Comparison of ENCODE assay signal across 8 mouse cellular contexts in genomic region chr11:26385971-26386370, GRCm38 (mm10). TPM values are rescaled to one million over a fixed set of nuclear protein-coding genes. Genes with fewer than 3 reads are reported as not detected.
DNase-seq lines count a peak whose midpoint lies in the region; ATAC-seq lines count a peak whose summit lies in the region.

Fancl (plus strand) TSS chr11:26386135.

- no peaks in the 10 kb centered on the region for H3K9me3 ChIP-seq in kidney, embryonic 15.5 days (replicated peaks)
- no peaks in the 10 kb centered on the region for H3K9me3 ChIP-seq in forebrain, embryonic 16.5 days (ENCODE audit: control insufficient read depth, low read length)
- no peaks in the 10 kb centered on the region for H3K9me3 ChIP-seq in liver, embryonic 16.5 days (replicated peaks; ENCODE audit: control insufficient read depth, low read length)

- ATAC-seq in kidney, embryonic 15.5 days (replicated peaks; ENCODE audit: low FRiP score) = no peak
- no peak for ATAC-seq in activated CD4-positive, CD25-positive, alpha-beta regulatory T cell, adult 4 months
- ATAC-seq in forebrain, embryonic 16.5 days = no peak
- ATAC-seq in liver, embryonic 16.5 days (ENCODE audit: low read depth) = no peak

- peaks cover 5% of the 10 kb centered on the region for H3K4me1 ChIP-seq in kidney, embryonic 15.5 days
- peaks cover 4% of the 10 kb centered on the region; the same call in 1 of the 2 replicates for H3K4me1 ChIP-seq in forebrain, embryonic 16.5 days (replicated peaks; ENCODE audit: control insufficient read depth, insufficient read depth, low read length)
- peaks cover 3% of the 10 kb centered on the region for H3K4me1 ChIP-seq in liver, embryonic 16.5 days (ENCODE audit: control insufficient read depth, low read depth, low read length)

- H3K4me2 ChIP-seq in kidney, embryonic 15.5 days = peak within 1 kb of the TSS; percentile 67
- H3K4me2 ChIP-seq in forebrain, embryonic 16.5 days (ENCODE audit: low read length) = peak within 1 kb of the TSS; percentile 63
- H3K4me2 ChIP-seq in liver, embryonic 16.5 days (ENCODE audit: low read depth, low read length) = peak within 1 kb of the TSS; percentile 80

- DNase-seq in kidney, adult 11 months = no peak
- DNase-seq in frontal cortex, postnatal 10 days (ENCODE audit: low spot score in 2 of 2) = no peak
- no peak for DNase-seq in thymus, postnatal 4 days
- no peak for DNase-seq in urinary bladder, adult 2 months (ENCODE audit: low spot score)

- peak within 1 kb of the TSS; percentile 78 for H3K9ac ChIP-seq in kidney, embryonic 15.5 days
- H3K9ac ChIP-seq in forebrain, embryonic 16.5 days (replicated peaks; ENCODE audit: low read depth, low read length) = peak within 1 kb of the TSS; percentile 65
- peak within 1 kb of the TSS; percentile 75 for H3K9ac ChIP-seq in liver, embryonic 16.5 days (ENCODE audit: low read depth, low read length)

- peak within 1 kb of the TSS; percentile 92 for H3K27ac ChIP-seq in kidney, embryonic 15.5 days
- H3K27ac ChIP-seq in forebrain, embryonic 16.5 days (ENCODE audit: low read length) = no peak within 1 kb of the TSS
- peak within 1 kb of the TSS; percentile 67 for H3K27ac ChIP-seq in liver, embryonic 16.5 days (ENCODE audit: low read length)

- H3K4me3 ChIP-seq in kidney, embryonic 15.5 days (replicated peaks) = peak within 1 kb of the TSS; percentile 75
- H3K4me3 ChIP-seq in forebrain, embryonic 16.5 days (replicated peaks; ENCODE audit: low read length) = peak within 1 kb of the TSS; percentile 66
- H3K4me3 ChIP-seq in liver, embryonic 16.5 days (ENCODE audit: low read depth, low read length) = peak within 1 kb of the TSS; percentile 75

- H3K36me3 ChIP-seq in kidney, embryonic 15.5 days = no peaks in the 10 kb centered on the region
- H3K36me3 ChIP-seq in forebrain, embryonic 16.5 days (ENCODE audit: control insufficient read depth, insufficient read depth) = no peaks in the 10 kb centered on the region
- H3K36me3 ChIP-seq in liver, embryonic 16.5 days (ENCODE audit: control insufficient read depth, insufficient read depth) = no peaks in the 10 kb centered on the region

- H3K27me3 ChIP-seq in kidney, embryonic 15.5 days = no peaks in the 10 kb centered on the region
- no peaks in the 10 kb centered on the region for H3K27me3 ChIP-seq in forebrain, embryonic 16.5 days (replicated peaks; ENCODE audit: control insufficient read depth, insufficient read depth, low read length)
- H3K27me3 ChIP-seq in liver, embryonic 16.5 days (ENCODE audit: control insufficient read depth, insufficient read depth, low read depth, low read length) = no peaks in the 10 kb centered on the region

- 96% methylated on average over 2 of the region's 2 CpGs for WGBS in kidney, embryonic 15.5 days
- WGBS in forebrain, embryonic 16.5 days = 100% methylated on average over 2 of the region's 2 CpGs
- 89% methylated on average over 2 of the region's 2 CpGs for WGBS in liver, embryonic 16.5 days (ENCODE audit: insufficient replicate concordance)

RNA-seq across cellular contexts. Expression of gene Fancl, which starts in this region (rescaled TPM):
- polyA plus RNA-seq in kidney, embryonic 15.5 days (2015; fragmentation: Nextera tagmentation; extraction: Ambion mirVana) = 26.9 and 30.3 TPM in 2 replicates
- polyA plus RNA-seq in activated CD4-positive, CD25-positive, alpha-beta regulatory T cell, adult 4 months (2017; shearing (Covaris generic)) = 10 to 100 TPM; 21.6 to 29.1 TPM
- polyA plus RNA-seq in forebrain, embryonic 16.5 days (2015; fragmentation: Nextera tagmentation; extraction: Ambion mirVana) = 13.8 and 14.6 TPM in 2 replicates
- polyA plus RNA-seq in liver, embryonic 16.5 days (2015; fragmentation: Nextera tagmentation; extraction: Ambion mirVana) = 19.2 and 20.8 TPM in 2 replicates
- 8.8 and 9.8 TPM in 2 replicates for polyA plus RNA-seq in urinary bladder, adult 2 months (2012; rRNA removed)
